Mouse (Mus musculus) CD4-positive naive resting alpha-beta T cell, adult 57 days (primary cell): ENCODE results near the gene Scube2. TPM values are rescaled to one million over a fixed set of nuclear protein-coding genes. Genes with fewer than 3 reads are reported as not detected.

ENCODE experiments used
- total RNA-seq: library from RNA; stranded (reverse); gene quantifications from one replicate; pipeline ENCODE4 v1.2.4, GENCODE M21; 2023

Scube2 gene
- total RNA-seq = not detected

GRCm38 (mm10) chr7:109865370-109866229 is at the start of gene Scube2:
TSS of gene Scube2 (minus strand) at chr7:109865679.

GRCm38 (mm10) chr7:109781470-109782203 is 83.8 kb downstream of the Scube2 start, which contains the start of gene Nrip3:
TSS of gene Nrip3 (minus strand) at chr7:109782025.

GRCm38 (mm10) chr7:109752008-109752925 is 113.2 kb downstream of the Scube2 start, which contains the start of gene Tmem9b:
TSS of gene Tmem9b (minus strand) at chr7:109752875.

Other genes with a start within 250 kb of the Scube2 start
- 2.2 TPM for gene St5, start 162.1 kb downstream of the Scube2 start, total RNA-seq
- gene Akip1, start 162.0 kb downstream of the Scube2 start, total RNA-seq = 13.4 TPM
- not detected for gene BC051019, start 141.8 kb downstream of the Scube2 start, total RNA-seq
- gene Ascl3, start 134.0 kb downstream of the Scube2 start, total RNA-seq = 1.2 TPM
- gene Tmem9b, start 112.8 kb downstream of the Scube2 start, total RNA-seq = 35.0 TPM
- gene Nrip3, start 83.7 kb downstream of the Scube2 start, total RNA-seq = 0.18 TPM
- 25.8 TPM for gene Dennd5a, start 94.8 kb upstream of the Scube2 start, total RNA-seq
- gene Tmem41b, start 121.2 kb upstream of the Scube2 start, total RNA-seq = 45.0 TPM
- 69.5 TPM for gene Ipo7, start 152.6 kb upstream of the Scube2 start, total RNA-seq
- gene Zfp143, start 195.5 kb upstream of the Scube2 start, total RNA-seq = 29.8 TPM